Mouse (Mus musculus): ENCODE measurements around the gene Flad1.

DNA sequence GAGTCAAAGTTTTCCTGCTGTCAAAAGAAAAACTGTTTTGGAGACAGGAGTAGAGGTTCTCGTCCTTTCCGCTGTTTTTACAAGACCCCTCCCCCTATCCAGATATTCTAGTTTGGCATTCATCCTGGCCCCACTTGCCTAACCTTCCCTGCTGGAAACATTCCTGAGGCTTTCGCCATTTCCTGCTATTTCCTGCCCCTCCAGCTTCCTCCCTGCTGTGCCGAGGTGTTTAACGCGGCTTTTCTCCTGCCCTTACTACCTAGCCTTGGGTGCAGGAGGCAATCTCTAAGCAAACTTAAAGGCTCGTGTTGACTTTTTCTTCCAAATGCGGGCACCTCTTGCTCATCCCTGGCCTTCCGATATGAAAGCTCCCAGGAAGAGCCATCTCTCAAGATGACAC is 7.9 kb upstream of the Flad1 start:
- TF ChIP-seq CTCF (IDR thresholded peaks at IDR 0.05; ENCODE audit: borderline replicate concordance, insufficient read depth, low read length) (no peak), POLR2A (IDR thresholded peaks at IDR 0.05; ENCODE audit: low read depth, low read length) (no peak; the same call in none of the 2 replicates)

Data from embryonic fibroblast, embryonic 13.5 days (primary cell).